Mouse (Mus musculus) heart, postnatal 36 days (tissue): ENCODE measurements around the gene Mfap1a. TPM values are rescaled to one million over a fixed set of nuclear protein-coding genes. Genes with fewer than 3 reads are reported as not detected.

Experiments
- DNase-seq, 2 experiments: peaks; one replicate each; pipeline ENCODE4 v3.0.0; 2021 to 2022
- intact Hi-C: fragments of 180-260 bp; cut with DNase I; formaldehyde crosslinking; loops from one replicate; pipeline ENCODE4 v1.15.1; 2025
- microRNA-seq, 2 experiments: library from miRNA; unstranded; fragments of <30 nt; microRNA quantifications; one replicate each; pipeline ENCODE4 v1.2.0; 2021; ENCODE audit warnings: borderline number of aligned reads in 2 of 2
- total RNA-seq, 2 experiments: library from RNA; stranded (reverse); gene quantifications; 2 replicates each; pipeline ENCODE4 v1.2.3; 2021

Mfap1a gene
- total RNA-seq, 2 experiments from 2014 or later, result 28.6 to 34.1 TPM

DNA sequence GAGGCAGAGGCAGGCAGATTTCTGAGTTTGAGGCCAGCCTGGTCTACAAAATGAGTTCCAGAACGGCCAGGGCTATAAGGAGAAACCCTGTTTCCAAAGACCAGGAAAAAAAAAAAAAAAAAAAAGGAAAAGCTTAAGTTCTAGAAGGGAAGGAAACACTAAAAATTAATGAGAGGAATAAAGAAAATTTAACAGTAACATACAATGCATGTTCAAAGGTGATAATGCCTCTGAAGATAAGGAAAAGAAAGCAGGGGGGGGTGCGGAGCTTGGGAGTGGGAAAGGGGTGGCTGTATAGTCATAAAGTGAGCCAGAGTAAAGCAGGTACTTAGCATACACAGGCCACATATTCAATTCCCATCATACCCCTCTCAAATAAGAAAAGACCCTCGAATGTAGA lies 61.3 kb downstream of the Mfap1a start:
- DNase-seq, result no peak
- intact Hi-C loops, result loop anchor here (5.0 kb wide), 1 partner anchor 33 kb away; the partner anchor contains the start of genes Catsper2 and Pdia3

DNA sequence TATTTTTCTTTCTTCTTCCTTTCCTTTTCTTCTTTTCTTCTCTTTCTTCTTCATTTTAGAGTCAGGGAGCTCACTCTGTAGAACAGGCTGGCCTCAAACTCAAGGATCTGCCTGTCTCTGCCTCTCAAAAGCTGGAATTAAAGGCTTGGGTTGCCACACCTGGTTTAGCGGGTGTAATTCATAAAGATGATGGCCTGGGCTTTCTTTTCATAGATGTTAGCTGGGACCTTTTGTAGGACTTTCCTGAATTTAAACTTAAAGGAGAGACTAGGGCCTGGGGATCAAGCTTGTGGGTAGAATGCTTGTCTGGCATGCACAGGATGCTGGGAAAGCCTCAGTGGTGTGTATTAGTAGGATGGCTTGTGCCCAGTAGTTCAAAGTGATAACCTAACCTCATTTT lies 62.3 kb downstream of the Mfap1a start, which contains the start of gene Ell3:
Gene Ell3 (minus strand): TSS at position 101 of the 400 bp plus-strand sequence.
- no peak for DNase-seq
- intact Hi-C loops, result no loop called here

GRCm38 (mm10) chr2:121443068-121443349 lies 63.5 kb downstream of the Mfap1a start:
- intact Hi-C loops, result no loop called here

GRCm38 (mm10) chr2:121442259-121443067 lies 64.0 kb downstream of the Mfap1a start:
- intact Hi-C loops, result no loop called here

More at GRCm38 (mm10) chr2:121443068-121443349, 63.5 kb downstream of the Mfap1a start:
- no peak for DNase-seq

More at GRCm38 (mm10) chr2:121442259-121443067, 64.0 kb downstream of the Mfap1a start:
- peak; percentile 69 to 74 for DNase-seq

Small RNA genes lying within 50 kb of the gene (microRNA-seq; reads per million reads assigned to microRNA genes)
- 0 reads per million in 2 experiments for gene Gm22953

Other genes starting within 250 kb of the Mfap1a start
- gene Trp53bp1, start 235.3 kb downstream of the Mfap1a start, total RNA-seq, result 10 to 100 TPM; 32.8 to 34.7 TPM
- gene Map1a, start 217.1 kb downstream of the Mfap1a start, total RNA-seq, result 1 to 10 TPM; 3.9 to 4.4 TPM
- 10 to 100 TPM; 62.6 to 68.2 TPM for gene Ppip5k1, start 151.3 kb downstream of the Mfap1a start, total RNA-seq
- 1 to 10 TPM; 1.5 to 1.9 TPM for gene Ckmt1, start 149.0 kb downstream of the Mfap1a start, total RNA-seq
- not detected for gene Strc, start 119.5 kb downstream of the Mfap1a start, total RNA-seq
- 100 to 1,000 TPM; 121 to 152 TPM for gene Pdia3, start 92.9 kb downstream of the Mfap1a start, total RNA-seq
- gene Catsper2, start 92.9 kb downstream of the Mfap1a start, total RNA-seq, result 1 to 10 TPM; 3.9 to 4.4 TPM
- gene Ell3, start 62.4 kb downstream of the Mfap1a start, total RNA-seq, result not detected
- 100 to 1,000 TPM; 376 to 394 TPM for gene Serf2, start 57.5 kb downstream of the Mfap1a start, total RNA-seq
- gene Hypk, start 53.4 kb downstream of the Mfap1a start, total RNA-seq, result 10 to 100 TPM; 23.5 to 23.6 TPM
- not detected for gene Serinc4, start 49.9 kb downstream of the Mfap1a start, total RNA-seq
- gene Mfap1b, start 32.6 kb downstream of the Mfap1a start, total RNA-seq, result 10 to 100 TPM; 29.7 to 32.4 TPM
- 1 to 10 TPM; 2.4 to 2.6 TPM for gene Wdr76, start 58 bp upstream of the Mfap1a start, total RNA-seq